Mouse (Mus musculus): Measurements from ENCODE around the gene 1110057P08Rik. TPM values are rescaled to one million over a fixed set of nuclear protein-coding genes. Genes with fewer than 3 reads are reported as not detected.
"Not testable (repeated sequence)": the region's sequence is repeated elsewhere in the genome, so short reads cannot be mapped to it uniquely, and the experiment has no call there.

The 1110057P08Rik gene
- polyA plus RNA-seq (2015; fragmentation: Nextera tagmentation; extraction: Ambion mirVana), result not detected in 2 replicates

DNA sequence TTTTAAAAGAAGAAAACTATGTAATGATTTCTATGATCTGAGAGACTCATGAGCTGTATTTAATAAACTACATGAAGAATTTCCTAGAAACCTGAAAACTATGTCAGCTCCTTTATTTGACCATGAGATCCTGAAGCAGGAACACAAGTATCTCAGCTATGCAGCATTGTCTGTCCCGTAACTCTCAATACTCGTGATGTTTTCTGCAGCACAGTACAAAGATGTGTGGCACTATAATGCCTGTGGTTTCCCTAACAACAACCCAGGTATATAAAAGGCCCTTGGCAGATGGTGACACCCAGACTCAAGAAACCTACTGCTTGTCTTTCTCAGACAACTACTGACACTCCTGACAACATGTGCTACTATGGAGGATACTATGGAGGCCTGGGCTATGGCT lies at the start of gene 1110057P08Rik:
Gene 1110057P08Rik (plus strand): TSS at position 301 of the 400 bp plus-strand sequence.
- 68% methylated on average over 2 of the region's 2 CpGs for WGBS
- no peak within 1 kb of the TSS for H3K4me3 ChIP-seq (ENCODE audit: low read depth, low read length)
- no peak for TF ChIP-seq CTCF (IDR thresholded peaks at IDR 0.05)
- TF ChIP-seq EP300 (IDR thresholded peaks at IDR 0.05), result no peak
- ATAC-seq, result no peak
- no peaks in the 10 kb centered on the region for H3K4me1 ChIP-seq (ENCODE audit: insufficient read depth, low read depth, low read length)
- no peaks in the 10 kb centered on the region for H3K9me3 ChIP-seq (ENCODE audit: low read length)
- no peak within 1 kb of the TSS for H3K9ac ChIP-seq (replicated peaks; ENCODE audit: low read depth)
- no peak for DNase-seq (ENCODE audit: low spot score)
- no peak within 1 kb of the TSS for H3K27ac ChIP-seq (ENCODE audit: low read length)
- no peak within 1 kb of the TSS for H3K4me2 ChIP-seq (replicated peaks; ENCODE audit: low read depth, low read length)
- no peaks in the 10 kb centered on the region for H3K36me3 ChIP-seq (ENCODE audit: insufficient read depth, low read length)
- no peaks in the 10 kb centered on the region for H3K27me3 ChIP-seq (replicated peaks; ENCODE audit: insufficient read depth, low read length)

DNA sequence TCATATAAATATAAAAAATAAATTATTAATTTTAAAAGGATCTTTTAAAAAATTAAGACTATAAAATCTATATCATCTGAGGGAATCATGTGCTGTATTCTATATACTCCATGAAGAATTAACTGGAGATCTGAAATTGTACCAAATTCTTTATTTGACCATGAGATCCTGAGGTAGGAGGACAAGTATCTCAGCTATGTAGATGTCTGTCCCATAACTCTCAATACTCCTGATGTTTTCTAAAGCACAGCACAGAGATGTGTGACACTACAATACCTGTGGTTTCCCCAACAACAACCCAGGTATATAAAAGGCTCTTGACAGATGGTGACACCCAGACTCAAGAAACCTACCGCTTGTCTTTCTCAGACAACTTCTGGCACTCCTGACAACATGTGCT lies 34.0 kb upstream of the 1110057P08Rik start, which contains the start of gene Gm6358:
Gene Gm6358 (plus strand): TSS at position 301 of the 400 bp plus-strand sequence.
- DNase-seq (ENCODE audit: low spot score), result no peak
- no peaks in the 10 kb centered on the region for H3K27me3 ChIP-seq (replicated peaks; ENCODE audit: insufficient read depth, low read length)
- H3K9ac ChIP-seq (replicated peaks; ENCODE audit: low read depth), result no peak within 1 kb of the TSS
- H3K9me3 ChIP-seq (ENCODE audit: low read length), result no peaks in the 10 kb centered on the region
- H3K4me3 ChIP-seq (ENCODE audit: low read depth, low read length), result no peak within 1 kb of the TSS
- WGBS, result 90% methylated on average over 1 of the region's 1 CpGs
- H3K4me2 ChIP-seq (replicated peaks; ENCODE audit: low read depth, low read length), result no peak within 1 kb of the TSS
- ATAC-seq, result no peak
- no peaks in the 10 kb centered on the region for H3K4me1 ChIP-seq (ENCODE audit: insufficient read depth, low read depth, low read length)
- H3K36me3 ChIP-seq (ENCODE audit: insufficient read depth, low read length), result no peaks in the 10 kb centered on the region
- TF ChIP-seq EP300 (IDR thresholded peaks at IDR 0.05), result no peak
- no peak for TF ChIP-seq CTCF (IDR thresholded peaks at IDR 0.05)
- no peak within 1 kb of the TSS for H3K27ac ChIP-seq (ENCODE audit: low read length)

DNA sequence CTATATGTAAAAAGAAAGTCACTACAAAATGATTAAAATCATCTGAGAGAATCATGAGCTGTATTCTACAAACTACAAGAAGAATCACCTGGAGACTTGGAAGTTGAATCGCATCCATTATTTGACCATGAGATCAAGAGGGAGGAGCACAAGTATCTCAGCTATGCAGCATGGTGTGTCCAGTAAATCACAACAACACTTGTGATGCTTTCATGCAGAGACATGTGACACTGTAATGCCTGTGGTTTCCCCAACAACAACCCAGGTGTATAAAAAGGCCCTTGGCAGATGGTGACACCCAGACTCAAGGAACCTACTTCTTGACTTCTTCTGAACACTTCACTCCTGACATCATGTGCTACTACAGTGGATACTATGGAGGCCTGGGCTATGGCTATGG lies 23.7 kb upstream of the 1110057P08Rik start, which contains the start of gene Gm10061:
Gene Gm10061 (plus strand): TSS at position 301 of the 400 bp plus-strand sequence.
- Histone ChIP-seq H3K4me1 (ENCODE audit: insufficient read depth, low read depth, low read length) (no peaks in the 10 kb centered on the region), H3K27ac (ENCODE audit: low read length) (no peak within 1 kb of the TSS), H3K4me3 (ENCODE audit: low read depth, low read length) (no peak within 1 kb of the TSS), H3K4me2 (replicated peaks; ENCODE audit: low read depth, low read length) (no peak within 1 kb of the TSS), H3K27me3 (replicated peaks; ENCODE audit: insufficient read depth, low read length) (no peaks in the 10 kb centered on the region), H3K9me3 (ENCODE audit: low read length) (no peaks in the 10 kb centered on the region), H3K9ac (replicated peaks; ENCODE audit: low read depth) (no peak within 1 kb of the TSS), H3K36me3 (ENCODE audit: insufficient read depth, low read length) (no peaks in the 10 kb centered on the region)
- ATAC-seq (no peak), DNase-seq (ENCODE audit: low spot score) (no peak)
- TF ChIP-seq EP300 (IDR thresholded peaks at IDR 0.05) (no peak), CTCF (IDR thresholded peaks at IDR 0.05) (no peak)
- 97% methylated on average over 1 of the region's 1 CpGs for WGBS

DNA sequence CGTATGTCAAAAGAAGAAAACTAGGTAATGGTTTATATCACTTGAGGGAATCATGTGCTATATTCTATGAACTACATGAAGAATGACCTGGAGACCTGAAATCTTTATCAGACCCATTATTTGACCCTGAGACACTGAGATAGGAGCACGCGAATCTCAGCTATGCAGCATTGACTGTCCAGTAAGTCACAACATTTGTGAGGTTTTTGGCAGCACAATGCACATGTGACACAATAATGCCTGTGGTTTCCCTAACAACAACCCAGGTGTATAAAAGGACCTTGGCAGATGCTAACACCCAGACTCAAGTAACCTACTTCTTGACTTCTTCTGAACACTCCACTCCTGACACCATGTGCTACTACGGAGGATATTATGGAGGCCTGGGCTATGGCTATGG lies 16.9 kb upstream of the 1110057P08Rik start, which contains the start of gene Gm9789:
Gene Gm9789 (plus strand): TSS at position 301 of the 400 bp plus-strand sequence.
- H3K4me1 ChIP-seq (ENCODE audit: insufficient read depth, low read depth, low read length), result no peaks in the 10 kb centered on the region
- H3K9ac ChIP-seq (replicated peaks; ENCODE audit: low read depth), result no peak within 1 kb of the TSS
- no peaks in the 10 kb centered on the region for H3K9me3 ChIP-seq (ENCODE audit: low read length)
- H3K36me3 ChIP-seq (ENCODE audit: insufficient read depth, low read length), result no peaks in the 10 kb centered on the region
- no peaks in the 10 kb centered on the region for H3K27me3 ChIP-seq (replicated peaks; ENCODE audit: insufficient read depth, low read length)
- 80% methylated on average over 4 of the region's 4 CpGs for WGBS
- DNase-seq (ENCODE audit: low spot score), result no peak
- no peak within 1 kb of the TSS for H3K4me2 ChIP-seq (replicated peaks; ENCODE audit: low read depth, low read length)
- ATAC-seq, result no peak
- TF ChIP-seq EP300 (IDR thresholded peaks at IDR 0.05), result no peak
- no peak for TF ChIP-seq CTCF (IDR thresholded peaks at IDR 0.05)
- H3K27ac ChIP-seq (ENCODE audit: low read length), result no peak within 1 kb of the TSS
- no peak within 1 kb of the TSS for H3K4me3 ChIP-seq (ENCODE audit: low read depth, low read length)

DNA sequence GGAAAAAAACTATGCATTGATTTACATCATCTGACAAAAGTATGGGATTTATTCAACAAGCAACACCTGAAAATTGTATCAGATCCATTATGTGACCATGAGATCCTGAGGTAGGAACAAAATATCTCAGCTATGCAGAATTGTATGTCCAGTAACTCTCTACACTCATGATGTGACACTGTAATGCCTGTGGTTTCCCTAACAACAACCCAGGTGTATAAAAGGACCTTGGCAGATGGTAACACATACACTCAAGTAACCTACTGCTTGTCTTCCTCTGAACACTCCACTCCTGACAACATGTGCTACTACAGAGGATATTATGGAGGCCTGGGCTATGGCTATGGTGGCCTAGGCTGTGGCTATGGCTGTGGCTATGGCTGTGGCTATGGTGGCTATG lies 5.3 kb upstream of the 1110057P08Rik start, which contains the start of gene Gm7735:
Gene Gm7735 (plus strand): TSS at position 301 of the 400 bp plus-strand sequence.
- not testable (repeated sequence) for H3K36me3 ChIP-seq (ENCODE audit: insufficient read depth, low read length); H3K4me3 ChIP-seq (ENCODE audit: low read depth, low read length); H3K4me2 ChIP-seq (replicated peaks; ENCODE audit: low read depth, low read length); ATAC-seq; H3K27ac ChIP-seq (ENCODE audit: low read length); DNase-seq (ENCODE audit: low spot score); H3K4me1 ChIP-seq (ENCODE audit: insufficient read depth, low read depth, low read length); H3K9me3 ChIP-seq (ENCODE audit: low read length); H3K27me3 ChIP-seq (replicated peaks; ENCODE audit: insufficient read depth, low read length); H3K9ac ChIP-seq (replicated peaks; ENCODE audit: low read depth)

DNA sequence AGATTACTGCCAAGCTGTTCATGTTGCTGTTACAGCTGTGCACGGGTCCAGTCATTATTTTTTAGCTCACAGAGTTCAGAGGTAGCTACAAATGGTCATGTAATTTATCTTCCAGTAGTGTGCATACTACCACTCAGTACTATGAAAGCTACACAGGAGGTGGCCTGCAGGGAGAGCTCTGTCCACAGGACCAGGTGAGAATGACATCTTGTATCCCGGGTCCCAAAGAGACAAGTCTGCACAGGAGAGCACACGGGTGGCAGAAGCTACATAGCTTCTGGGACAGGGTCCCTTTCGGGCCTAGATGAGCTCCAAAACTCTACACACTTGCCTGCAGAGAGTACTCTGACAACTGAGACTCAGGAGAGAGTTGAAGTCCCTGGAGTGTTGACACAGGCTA lies 14.1 kb downstream of the 1110057P08Rik start:
- Histone ChIP-seq H3K4me1 (ENCODE audit: insufficient read depth, low read depth, low read length) (no peaks in the 10 kb centered on the region), H3K27me3 (replicated peaks; ENCODE audit: insufficient read depth, low read length) (no peaks in the 10 kb centered on the region), H3K36me3 (ENCODE audit: insufficient read depth, low read length) (no peaks in the 10 kb centered on the region), H3K4me3 (ENCODE audit: low read depth, low read length) (no peak overlapping the region), H3K27ac (ENCODE audit: low read length) (no peak overlapping the region), H3K4me2 (replicated peaks; ENCODE audit: low read depth, low read length) (no peak overlapping the region), H3K9me3 (ENCODE audit: low read length) (no peaks in the 10 kb centered on the region), H3K9ac (replicated peaks; ENCODE audit: low read depth) (no peak overlapping the region)
- DNase-seq (ENCODE audit: low spot score) (no peak), ATAC-seq (no peak)
- no peak for TF ChIP-seq EP300 (IDR thresholded peaks at IDR 0.05)
- TF ChIP-seq CTCF (IDR thresholded peaks at IDR 0.05), result no peak
- 75% methylated on average over 4 of the region's 4 CpGs for WGBS

DNA sequence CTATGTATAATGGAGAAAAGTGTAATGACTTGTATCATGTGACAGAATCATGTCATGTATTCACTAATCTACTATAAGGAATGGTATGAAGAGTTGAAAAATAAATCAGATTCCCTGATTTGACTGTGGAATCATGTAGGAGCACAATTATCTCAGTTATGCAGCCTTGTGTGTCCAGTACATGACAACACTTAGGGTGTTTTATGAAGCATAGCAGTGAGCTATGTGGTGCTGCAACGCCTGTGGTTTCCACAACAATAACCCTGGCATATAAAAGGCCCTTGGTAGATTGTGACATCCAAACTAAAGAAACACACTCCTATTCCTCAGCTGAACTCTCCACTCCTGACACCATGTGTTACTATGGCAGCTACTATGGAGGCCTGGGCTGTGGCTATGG lies 31.0 kb downstream of the 1110057P08Rik start, which contains the start of gene Krtap20-2:
Gene Krtap20-2 (plus strand): TSS at position 301 of the 400 bp plus-strand sequence.
- no peak for ATAC-seq

More for the DNA sequence above, 31.0 kb downstream of the 1110057P08Rik start, which contains the start of gene Krtap20-2:
- TF ChIP-seq CTCF (IDR thresholded peaks at IDR 0.05) (no peak), EP300 (IDR thresholded peaks at IDR 0.05) (no peak)
- no peaks in the 10 kb centered on the region for H3K36me3 ChIP-seq (ENCODE audit: insufficient read depth, low read length)
- WGBS, result 44% methylated on average over 1 of the region's 1 CpGs
- H3K27ac ChIP-seq (ENCODE audit: low read length), result no peak within 1 kb of the TSS
- no peak within 1 kb of the TSS for H3K4me3 ChIP-seq (ENCODE audit: low read depth, low read length)
- H3K9me3 ChIP-seq (ENCODE audit: low read length), result no peaks in the 10 kb centered on the region
- no peak for DNase-seq (ENCODE audit: low spot score)
- H3K9ac ChIP-seq (replicated peaks; ENCODE audit: low read depth), result no peak within 1 kb of the TSS
- H3K4me2 ChIP-seq (replicated peaks; ENCODE audit: low read depth, low read length), result no peak within 1 kb of the TSS
- H3K4me1 ChIP-seq (ENCODE audit: insufficient read depth, low read depth, low read length), result no peaks in the 10 kb centered on the region
- no peaks in the 10 kb centered on the region for H3K27me3 ChIP-seq (replicated peaks; ENCODE audit: insufficient read depth, low read length)

Other genes with a start within 250 kb of the 1110057P08Rik start
- not detected in 2 replicates for gene Krtap19-9b, start 242.5 kb upstream of the 1110057P08Rik start, polyA plus RNA-seq (2015; fragmentation: Nextera tagmentation; extraction: Ambion mirVana)
- not detected in 2 replicates for gene Krtap16-3, start 211.9 kb upstream of the 1110057P08Rik start, polyA plus RNA-seq (2015; fragmentation: Nextera tagmentation; extraction: Ambion mirVana)
- not detected in 2 replicates for gene Krtap22-2, start 164.0 kb upstream of the 1110057P08Rik start, polyA plus RNA-seq (2015; fragmentation: Nextera tagmentation; extraction: Ambion mirVana)
- not detected in 2 replicates for gene Gm10229, start 159.5 kb upstream of the 1110057P08Rik start, polyA plus RNA-seq (2015; fragmentation: Nextera tagmentation; extraction: Ambion mirVana)
- not detected in 2 replicates for gene Krtap6-1, start 143.0 kb upstream of the 1110057P08Rik start, polyA plus RNA-seq (2015; fragmentation: Nextera tagmentation; extraction: Ambion mirVana)
- gene Gm10228, start 133.3 kb upstream of the 1110057P08Rik start, polyA plus RNA-seq (2015; fragmentation: Nextera tagmentation; extraction: Ambion mirVana), result not detected in 2 replicates
- gene Krtap6-5, start 126.9 kb upstream of the 1110057P08Rik start, polyA plus RNA-seq (2015; fragmentation: Nextera tagmentation; extraction: Ambion mirVana), result not detected in 2 replicates
- not detected in 2 replicates for gene 1110025L11Rik, start 110.7 kb upstream of the 1110057P08Rik start, polyA plus RNA-seq (2015; fragmentation: Nextera tagmentation; extraction: Ambion mirVana)
- gene Krtap6-3, start 90.7 kb upstream of the 1110057P08Rik start, polyA plus RNA-seq (2015; fragmentation: Nextera tagmentation; extraction: Ambion mirVana), result not detected in 2 replicates
- gene Gm6358, start 33.9 kb upstream of the 1110057P08Rik start, polyA plus RNA-seq (2015; fragmentation: Nextera tagmentation; extraction: Ambion mirVana), result not detected in 2 replicates
- not detected in 2 replicates for gene Gm10061, start 23.6 kb upstream of the 1110057P08Rik start, polyA plus RNA-seq (2015; fragmentation: Nextera tagmentation; extraction: Ambion mirVana)
- not detected in 2 replicates for gene Gm9789, start 16.8 kb upstream of the 1110057P08Rik start, polyA plus RNA-seq (2015; fragmentation: Nextera tagmentation; extraction: Ambion mirVana)
- not detected in 2 replicates for gene Gm7735, start 5.2 kb upstream of the 1110057P08Rik start, polyA plus RNA-seq (2015; fragmentation: Nextera tagmentation; extraction: Ambion mirVana)
- not detected in 2 replicates for gene Krtap20-2, start 31.1 kb downstream of the 1110057P08Rik start, polyA plus RNA-seq (2015; fragmentation: Nextera tagmentation; extraction: Ambion mirVana)
- gene Krtap21-1, start 229.1 kb downstream of the 1110057P08Rik start, polyA plus RNA-seq (2015; fragmentation: Nextera tagmentation; extraction: Ambion mirVana), result not detected in 2 replicates
- not detected in 2 replicates for gene Krtap6-2, start 245.4 kb downstream of the 1110057P08Rik start, polyA plus RNA-seq (2015; fragmentation: Nextera tagmentation; extraction: Ambion mirVana)

All from lung, postnatal 0 days (tissue).